Mouse (Mus musculus) limb, embryonic 11.5 days (tissue): ENCODE results near the gene Ptpru. TPM values are rescaled to one million over a fixed set of nuclear protein-coding genes. Genes with fewer than 3 reads are reported as not detected.

Experiments used
- ATAC-seq: fragments of 200-750 bp; cut with Nextera tagmentation; 2 replicates; pipeline ENCODE4 v1.8.0; 2017; ENCODE audit warnings: low read depth; ENCODE audit not compliant: insufficient number of reproducible peaks, low FRiP score, low TSS enrichment
- DNase-seq: peaks from one replicate; pipeline ENCODE4 v3.0.0-alpha.2; 2015; ENCODE audit warnings: low spot score
- H3K27ac ChIP-seq: fragments of 300-500 bp; sonication (generic); replicated peaks from 2 replicates; pipeline ENCODE4 v1.5.1; 2014; ENCODE audit warnings: low read depth, mild to moderate bottlenecking, low read length
- H3K27me3 ChIP-seq: fragments of 300-500 bp; sonication (generic); 2 replicates; pipeline ENCODE4 v1.6.1; 2014; ENCODE audit warnings: mild to moderate bottlenecking, low read length, mixed read lengths; ENCODE audit not compliant: control insufficient read depth, insufficient read depth
- H3K36me3 ChIP-seq: fragments of 300-500 bp; sonication (generic); 2 replicates; pipeline ENCODE4 v1.6.1; 2014; ENCODE audit warnings: mild to moderate bottlenecking, low read length, moderate library complexity, mixed read lengths; ENCODE audit not compliant: control insufficient read depth, insufficient read depth
- H3K4me1 ChIP-seq: fragments of 300-500 bp; sonication (generic); 2 replicates; pipeline ENCODE4 v1.6.1; 2014; ENCODE audit warnings: low read length, mixed read lengths; ENCODE audit not compliant: control insufficient read depth, insufficient read depth
- H3K4me2 ChIP-seq: fragments of 300-500 bp; sonication (generic); 2 replicates; pipeline ENCODE4 v1.6.1; 2014; ENCODE audit warnings: low read depth, mild to moderate bottlenecking, moderate library complexity; ENCODE audit not compliant: severe bottlenecking
- H3K4me3 ChIP-seq: fragments of 300-500 bp; sonication (generic); 2 replicates; pipeline ENCODE4 v1.5.1; 2014; ENCODE audit warnings: low read depth, low read length
- H3K9ac ChIP-seq: fragments of 300-500 bp; sonication (generic); 2 replicates; pipeline ENCODE4 v1.6.1; 2014; ENCODE audit warnings: mild to moderate bottlenecking, low read length
- H3K9me3 ChIP-seq: fragments of 300-500 bp; sonication (generic); 2 replicates; pipeline ENCODE4 v1.6.1; 2016; ENCODE audit warnings: low read length; ENCODE audit not compliant: control insufficient read depth
- WGBS: fragments of 180-500 bp; shearing (Covaris S2); extraction: QIAGEN DNeasy Blood & Tissue Kit; methylation state at CpG from one replicate; pipeline ENCODE4 v1.1.7; 2014; 5-methylcytosine and 5-hydroxymethylcytosine counted together
- polyA plus RNA-seq: library from polyadenylated mRNA; unstranded; fragments of >200 nt; fragmentation: Nextera tagmentation; extraction: Ambion mirVana; gene quantifications from 2 replicates; pipeline ENCODE4 v1.2.1, GENCODE M21; 2014

The Ptpru gene
- polyA plus RNA-seq, 1 experiment from 2014 or later: 12.5 TPM

DNA sequence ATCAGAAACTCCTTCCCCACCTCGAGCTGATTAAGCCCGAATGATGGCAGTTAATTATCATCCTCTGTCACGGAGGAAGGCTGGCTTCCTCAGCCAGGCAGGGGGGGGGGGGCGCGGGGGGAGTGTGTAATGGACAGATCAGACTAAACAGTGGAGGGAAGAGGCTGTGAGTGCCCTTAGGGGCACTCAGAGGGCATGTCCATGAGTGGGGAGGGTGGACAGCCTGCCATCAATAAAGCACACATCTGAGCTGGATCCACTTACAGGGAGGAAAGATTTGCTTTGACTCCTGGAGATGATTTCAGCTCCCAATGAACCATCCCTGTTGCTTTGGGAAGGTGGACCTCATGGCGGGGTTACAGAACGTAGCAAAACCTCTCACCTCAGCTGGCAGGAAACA, 109.5 kb downstream of the Ptpru start:
- H3K27ac ChIP-seq: no peak overlapping the region
- H3K4me2 ChIP-seq: no peak overlapping the region
- ATAC-seq: no peak
- H3K4me3 ChIP-seq: no peak overlapping the region
- H3K4me1 ChIP-seq: no peaks in the 10 kb centered on the region
- no peaks in the 10 kb centered on the region for H3K36me3 ChIP-seq
- no peaks in the 10 kb centered on the region for H3K9me3 ChIP-seq
- whole genome bisulfite sequencing: 40% methylated on average over 5 of the region's 7 CpGs
- no peak overlapping the region for H3K9ac ChIP-seq
- DNase-seq: no peak
- H3K27me3 ChIP-seq: no peaks in the 10 kb centered on the region

DNA sequence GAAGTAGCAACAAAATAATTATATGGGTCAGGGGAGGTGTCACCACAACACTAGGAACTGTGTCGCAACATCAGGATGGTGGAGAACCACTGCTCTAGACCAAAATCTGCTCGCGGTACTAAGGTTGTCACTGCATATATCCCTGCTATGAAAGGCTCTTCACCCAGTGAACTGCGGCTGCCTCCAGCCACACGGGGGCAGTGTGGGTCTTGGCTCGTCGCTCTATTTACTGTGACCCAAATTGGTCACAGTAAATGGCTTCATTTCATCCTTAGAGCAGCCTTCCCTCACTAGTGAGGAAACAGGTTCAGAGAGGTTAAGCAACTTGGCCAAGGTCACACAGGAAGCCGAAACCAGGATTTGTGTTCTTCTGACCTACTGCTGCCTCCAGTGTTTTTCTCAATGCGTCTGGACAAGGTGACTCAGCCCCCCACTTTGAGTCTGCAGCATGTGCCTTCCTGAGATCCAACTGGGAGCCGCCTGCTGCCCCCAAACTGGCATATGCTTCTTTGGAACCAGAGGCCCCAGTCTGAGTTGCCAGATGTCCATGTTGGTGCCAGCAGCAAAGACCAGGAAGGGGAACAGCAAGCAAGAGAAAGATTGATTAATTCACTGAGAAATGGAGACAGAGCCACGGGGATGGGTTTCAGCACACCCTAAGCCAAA, 114.5 kb downstream of the Ptpru start:
- DNase-seq (peak; percentile 77), ATAC-seq (no peak)
- Histone ChIP-seq H3K27me3 (no peaks in the 10 kb centered on the region), H3K36me3 (no peaks in the 10 kb centered on the region), H3K4me2 (no peak overlapping the region), H3K27ac (no peak overlapping the region), H3K4me1 (no peaks in the 10 kb centered on the region), H3K4me3 (no peak overlapping the region), H3K9ac (no peak overlapping the region), H3K9me3 (no peaks in the 10 kb centered on the region)
- 57% methylated on average over 11 of the region's 11 CpGs for WGBS

DNA sequence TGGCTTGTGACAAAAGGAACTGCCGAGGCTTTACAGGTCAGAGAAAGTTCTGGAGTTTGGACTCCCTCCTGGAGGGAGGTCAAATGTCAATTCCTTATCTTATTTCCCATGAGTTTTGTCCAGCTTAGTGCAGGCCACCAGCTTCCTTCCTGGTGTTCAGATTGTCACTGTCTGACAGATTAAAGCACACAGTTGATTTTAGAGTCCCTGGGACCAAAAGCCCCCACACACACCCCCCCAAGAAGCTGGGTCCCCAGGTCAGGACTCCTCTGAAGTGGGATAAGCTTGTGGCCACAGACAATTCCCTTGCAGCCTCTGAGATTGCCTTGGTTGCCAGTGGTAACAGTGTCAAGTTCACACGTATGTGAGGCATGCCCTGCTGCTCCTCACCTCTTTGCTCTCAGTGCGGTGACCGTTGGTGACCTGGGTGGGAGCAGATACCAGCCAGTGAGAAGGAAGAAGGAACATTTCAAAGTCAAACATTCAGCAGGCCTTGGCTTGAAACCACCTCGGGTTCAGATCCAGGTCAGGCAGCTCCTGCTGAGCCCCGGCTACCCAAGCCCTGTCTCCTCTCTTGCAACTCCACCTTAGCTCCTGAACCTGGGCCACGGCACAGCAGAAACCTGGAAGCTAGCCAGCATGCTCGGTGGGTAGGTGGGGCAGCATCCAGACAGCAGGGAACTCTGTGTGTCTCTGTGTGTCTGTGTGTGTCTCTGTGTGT, 115.8 kb downstream of the Ptpru start:
- H3K27ac ChIP-seq: no peak overlapping the region
- no peak for DNase-seq
- no peaks in the 10 kb centered on the region for H3K4me1 ChIP-seq
- no peaks in the 10 kb centered on the region for H3K9me3 ChIP-seq
- no peaks in the 10 kb centered on the region for H3K36me3 ChIP-seq
- no peak overlapping the region for H3K4me3 ChIP-seq
- WGBS: 29% methylated on average over 8 of the region's 8 CpGs
- H3K9ac ChIP-seq: no peak overlapping the region
- H3K27me3 ChIP-seq: no peaks in the 10 kb centered on the region
- no peak for ATAC-seq
- H3K4me2 ChIP-seq: no peak overlapping the region

DNA sequence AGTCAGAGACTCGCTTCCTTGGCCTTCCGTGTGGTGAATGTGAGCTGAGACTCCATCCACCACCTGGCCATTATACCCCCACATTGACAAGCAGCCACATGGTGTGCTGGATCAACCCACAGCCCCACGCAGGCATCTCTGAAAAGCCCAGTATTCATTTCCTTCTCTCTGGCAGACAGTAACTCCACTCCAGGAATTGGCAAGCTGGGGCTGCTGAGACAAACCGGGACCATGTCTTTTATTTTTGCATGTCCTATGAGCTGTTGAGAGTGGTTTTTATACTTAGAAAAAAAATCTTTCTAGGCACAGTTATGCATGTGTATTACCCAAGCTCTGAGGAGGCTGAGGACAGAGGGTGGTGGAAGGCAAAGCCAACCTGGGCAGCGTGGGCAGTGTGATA, 118.9 kb downstream of the Ptpru start:
- WGBS: 84% methylated on average over 5 of the region's 5 CpGs
- DNase-seq (no peak), ATAC-seq (no peak)
- no peak overlapping the region for H3K9ac ChIP-seq
- H3K36me3 ChIP-seq: no peaks in the 10 kb centered on the region
- no peaks in the 10 kb centered on the region for H3K9me3 ChIP-seq
- no peak overlapping the region for H3K4me3 ChIP-seq
- no peak overlapping the region for H3K4me2 ChIP-seq
- no peak overlapping the region for H3K27ac ChIP-seq
- H3K27me3 ChIP-seq: no peaks in the 10 kb centered on the region
- no peaks in the 10 kb centered on the region for H3K4me1 ChIP-seq

Other genes with a start within 250 kb of the Ptpru start
- 43.3 and 45.3 TPM in 2 replicates for gene Mecr, start 5.2 kb upstream of the Ptpru start, polyA plus RNA-seq
- gene Srsf4, start 35.3 kb upstream of the Ptpru start, polyA plus RNA-seq: 140 and 150 TPM in 2 replicates
- 1.3 and 2.4 TPM in 2 replicates for gene Tmem200b, start 83.5 kb upstream of the Ptpru start, polyA plus RNA-seq
- not detected in 2 replicates for gene Gm10300, start 236.4 kb upstream of the Ptpru start, polyA plus RNA-seq
- gene Epb41, start 237.0 kb upstream of the Ptpru start, polyA plus RNA-seq: 107 and 120 TPM in 2 replicates